Mouse (Mus musculus): ENCODE measurements around the gene H2-M5. TPM values are rescaled to one million over a fixed set of nuclear protein-coding genes. Genes with fewer than 3 reads are reported as not detected.
"Not testable (repeated sequence)": the region's sequence is repeated elsewhere in the genome, so short reads cannot be mapped to it uniquely, and the experiment has no call there.

H2-M5 gene
- polyA plus RNA-seq, 1 experiment from 2014 or later, result 3.9 TPM

- H3K9me3 ChIP-seq; H3K4me2 ChIP-seq (replicated peaks); H3K4me3 ChIP-seq (replicated peaks); H3K36me3 ChIP-seq; H3K27ac ChIP-seq; H3K4me1 ChIP-seq (replicated peaks); ATAC-seq; H3K9ac ChIP-seq (replicated peaks): not testable (repeated sequence)
- 93% methylated on average over 6 of the region's 6 CpGs for WGBS
- peaks cover 31% of the 10 kb centered on the region for H3K27me3 ChIP-seq
Measured at GRCm38 (mm10) chr17:36990630-36991029, 1.3 kb upstream of the H2-M5 start.

GRCm38 (mm10) chr17:36988475-36988874 lies 862 bp downstream of the H2-M5 start:
- Histone ChIP-seq H3K9ac (replicated peaks) (no peak overlapping the region), H3K4me2 (replicated peaks) (0 out of 2 replicates have a peak overlapping the region, but pooled peaks have one; percentile 23), H3K27ac (no peak overlapping the region), H3K4me1 (replicated peaks) (no peaks in the 10 kb centered on the region; the same call in 1 of the 2 replicates), H3K9me3 (no peaks in the 10 kb centered on the region), H3K4me3 (replicated peaks) (no peak overlapping the region), H3K27me3 (peaks cover 31% of the 10 kb centered on the region), H3K36me3 (no peaks in the 10 kb centered on the region)
- no peak for ATAC-seq
- WGBS, result 6% methylated on average over 24 of the region's 24 CpGs

DNA sequence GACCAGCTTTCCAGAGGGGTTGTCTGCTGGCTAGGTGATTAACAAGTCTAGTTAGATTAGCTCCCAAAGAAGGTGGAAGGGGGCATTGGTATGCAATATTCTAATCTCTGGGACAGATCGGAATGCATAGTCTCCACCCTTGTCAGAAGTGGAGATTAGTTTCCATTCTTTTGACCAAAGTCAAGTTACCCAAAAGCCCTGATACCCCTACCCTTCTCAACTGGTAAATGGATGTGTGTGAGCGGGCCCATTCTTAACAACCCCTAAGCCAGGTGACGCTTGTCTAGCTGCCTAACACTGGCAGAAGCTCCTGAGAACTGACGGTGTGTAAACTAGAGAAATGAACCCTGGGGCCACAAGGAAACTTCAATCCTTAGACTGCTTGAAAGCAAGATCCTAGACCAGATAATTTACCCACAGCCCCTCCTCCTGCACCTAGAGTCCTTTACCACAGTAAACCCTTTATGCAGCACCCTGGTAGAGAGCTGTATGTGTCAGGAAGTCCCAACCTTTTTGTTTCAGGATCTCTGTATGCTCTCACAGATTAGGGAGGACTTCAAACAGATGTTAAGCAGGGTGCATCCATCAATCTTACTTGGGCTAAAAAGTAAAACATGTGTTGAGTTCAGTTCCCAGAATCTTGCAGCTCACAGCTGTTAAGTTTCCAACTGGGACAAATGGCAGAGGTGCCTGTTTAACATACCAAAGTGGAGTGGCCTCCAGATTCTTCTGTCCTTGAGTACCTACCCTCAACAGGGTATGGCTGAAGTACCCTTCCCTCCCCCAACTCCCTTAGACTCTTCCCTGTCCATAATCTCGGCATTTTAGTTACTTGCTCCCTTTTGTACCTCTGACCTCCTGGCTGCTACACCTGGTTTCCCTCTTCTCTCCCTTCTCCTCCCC lies 6.8 kb downstream of the H2-M5 start:
- no peak overlapping the region for H3K4me3 ChIP-seq (replicated peaks)
- H3K4me2 ChIP-seq (replicated peaks), result no peak overlapping the region
- H3K9ac ChIP-seq (replicated peaks), result no peak overlapping the region
- H3K36me3 ChIP-seq, result no peaks in the 10 kb centered on the region
- no peak overlapping the region for H3K27ac ChIP-seq
- 27% methylated on average over 5 of the region's 5 CpGs for WGBS
- no peak for ATAC-seq
- H3K27me3 ChIP-seq, result peaks cover 23% of the 10 kb centered on the region
- peaks cover 13% of the 10 kb centered on the region; the same call in 1 of the 2 replicates for H3K4me1 ChIP-seq (replicated peaks)
- no peaks in the 10 kb centered on the region for H3K9me3 ChIP-seq

DNA sequence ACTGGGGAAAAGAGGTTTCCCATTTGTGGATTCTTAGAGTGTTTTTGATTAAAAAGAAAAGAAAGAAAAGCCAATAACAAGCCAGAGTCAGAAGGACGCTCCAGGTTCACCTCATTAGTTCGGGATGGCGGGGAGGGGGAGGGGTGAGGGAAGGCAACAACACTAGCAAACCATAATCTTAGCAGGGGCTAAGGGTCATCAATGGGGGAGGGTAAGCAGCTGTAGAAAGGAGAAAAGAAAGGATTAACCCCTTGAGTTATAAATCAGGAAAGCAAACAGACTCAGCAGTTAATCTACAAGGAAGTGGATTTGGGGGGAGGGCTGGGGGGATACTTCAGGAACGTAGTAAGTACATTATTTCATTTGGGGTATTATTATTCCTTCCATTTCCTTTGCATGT lies 7.5 kb downstream of the H2-M5 start:
- Histone ChIP-seq H3K4me2 (replicated peaks) (no peak overlapping the region), H3K27me3 (peaks cover 19% of the 10 kb centered on the region), H3K36me3 (no peaks in the 10 kb centered on the region), H3K4me3 (replicated peaks) (no peak overlapping the region), H3K27ac (no peak overlapping the region), H3K9me3 (no peaks in the 10 kb centered on the region), H3K9ac (replicated peaks) (no peak overlapping the region), H3K4me1 (replicated peaks) (peaks cover 13% of the 10 kb centered on the region; the same call in 1 of the 2 replicates)
- 3% methylated on average over 4 of the region's 4 CpGs for WGBS
- no peak for ATAC-seq

DNA sequence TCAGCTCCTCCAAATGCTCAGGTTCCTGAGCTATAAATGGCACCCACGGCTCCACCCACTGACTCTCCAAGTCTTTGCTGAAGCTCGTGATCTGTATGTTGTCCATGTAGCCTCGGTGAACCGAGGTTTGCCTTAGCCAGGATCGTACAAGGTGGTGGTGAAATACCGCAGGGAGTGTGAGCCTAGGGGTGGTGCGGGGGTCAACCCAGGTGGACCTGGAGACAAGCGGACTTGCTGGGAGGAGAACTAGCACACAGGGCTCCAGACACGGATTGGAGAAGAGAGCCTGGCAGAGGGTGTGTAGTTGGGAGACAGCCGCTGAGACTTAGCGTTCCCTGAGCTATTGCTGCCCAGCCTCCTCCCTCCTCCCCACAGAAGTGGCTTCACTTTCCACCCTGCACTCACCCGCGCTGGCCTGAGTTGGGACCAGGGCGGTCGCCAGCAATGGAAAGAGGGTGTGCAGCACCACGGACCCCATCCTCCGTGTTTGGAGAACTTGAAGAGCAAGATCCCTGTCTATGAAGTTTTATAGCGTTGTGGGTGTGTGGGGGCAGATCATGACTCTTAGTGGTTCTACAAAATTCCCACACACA lies 8.0 kb downstream of the H2-M5 start, which contains the start of gene 2410137M14Rik:
TSS of gene 2410137M14Rik (minus strand) at position 17 of the 593 bp plus-strand sequence.
- H3K4me3 ChIP-seq (replicated peaks), result no peak within 1 kb of the TSS
- H3K4me1 ChIP-seq (replicated peaks), result peaks cover 13% of the 10 kb centered on the region; the same call in 1 of the 2 replicates
- 0 out of 2 replicates have a peak, but pooled peaks have one; percentile 11 for ATAC-seq
- no peaks in the 10 kb centered on the region for H3K36me3 ChIP-seq
- 0 out of 2 replicates have a peak within 1 kb of the TSS, but pooled peaks have one; percentile 11 for H3K4me2 ChIP-seq (replicated peaks)
- H3K9ac ChIP-seq (replicated peaks), result no peak within 1 kb of the TSS
- peaks cover 16% of the 10 kb centered on the region; the same call in 1 of the 2 replicates for H3K27me3 ChIP-seq
- H3K9me3 ChIP-seq, result no peaks in the 10 kb centered on the region
- H3K27ac ChIP-seq, result no peak within 1 kb of the TSS
- 17% methylated on average over 18 of the region's 18 CpGs for WGBS

- ATAC-seq, result no peak
- no peaks in the 10 kb centered on the region for H3K4me1 ChIP-seq (replicated peaks)
- WGBS, result 80% methylated on average over 8 of the region's 8 CpGs
Measured at GRCm38 (mm10) chr17:36973271-36973787, 16.0 kb downstream of the H2-M5 start.

GRCm38 (mm10) chr17:36972791-36973190 lies 16.5 kb downstream of the H2-M5 start:
- ATAC-seq, result no peak
- H3K9me3 ChIP-seq, result no peaks in the 10 kb centered on the region
- H3K4me3 ChIP-seq (replicated peaks), result no peak overlapping the region
- WGBS, result 86% methylated on average over 3 of the region's 3 CpGs
- no peaks in the 10 kb centered on the region for H3K36me3 ChIP-seq
- H3K27me3 ChIP-seq, result no peaks in the 10 kb centered on the region
- H3K27ac ChIP-seq, result no peak overlapping the region
- H3K9ac ChIP-seq (replicated peaks), result no peak overlapping the region
- no peaks in the 10 kb centered on the region for H3K4me1 ChIP-seq (replicated peaks)
- no peak overlapping the region for H3K4me2 ChIP-seq (replicated peaks)

More at GRCm38 (mm10) chr17:36973271-36973787, 16.0 kb downstream of the H2-M5 start:
- H3K9ac ChIP-seq (replicated peaks), result no peak overlapping the region
- no peaks in the 10 kb centered on the region for H3K9me3 ChIP-seq
- H3K4me3 ChIP-seq (replicated peaks), result no peak overlapping the region
- no peak overlapping the region for H3K27ac ChIP-seq
- H3K4me2 ChIP-seq (replicated peaks), result no peak overlapping the region
- no peaks in the 10 kb centered on the region for H3K36me3 ChIP-seq
- H3K27me3 ChIP-seq, result no peaks in the 10 kb centered on the region

GRCm38 (mm10) chr17:36971172-36971850 lies 18.0 kb downstream of the H2-M5 start:
- no peak overlapping the region for H3K4me2 ChIP-seq (replicated peaks)
- no peak overlapping the region for H3K4me3 ChIP-seq (replicated peaks)
- H3K9ac ChIP-seq (replicated peaks), result no peak overlapping the region
- no peaks in the 10 kb centered on the region for H3K27me3 ChIP-seq
- no peaks in the 10 kb centered on the region for H3K36me3 ChIP-seq
- no peaks in the 10 kb centered on the region for H3K4me1 ChIP-seq (replicated peaks)
- H3K9me3 ChIP-seq, result no peaks in the 10 kb centered on the region
- no peak for ATAC-seq
- WGBS, result 94% methylated on average over 6 of the region's 6 CpGs
- H3K27ac ChIP-seq, result no peak overlapping the region

GRCm38 (mm10) chr17:36970316-36970890 lies 18.9 kb downstream of the H2-M5 start:
- WGBS, result 85% methylated on average over 14 of the region's 14 CpGs

DNA sequence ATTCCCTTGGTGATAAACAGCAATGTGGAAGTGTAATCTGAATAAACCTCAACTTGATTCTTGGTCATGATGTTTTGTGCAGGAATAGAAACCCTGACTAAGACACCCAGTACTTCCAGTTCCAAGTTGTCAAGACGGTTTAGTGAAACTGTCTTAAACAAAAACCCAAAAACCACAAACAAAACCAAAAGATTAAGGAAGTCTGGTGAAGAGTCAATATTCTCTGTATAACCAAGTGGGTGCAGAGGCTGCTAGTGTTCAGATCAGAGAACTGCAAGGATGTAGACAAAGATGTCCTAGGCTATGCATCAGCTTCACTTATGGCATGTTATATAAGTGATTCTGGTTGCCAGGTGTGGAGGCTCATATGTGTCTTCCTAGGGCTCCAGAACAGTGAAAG lies 22.5 kb downstream of the H2-M5 start:
- Histone ChIP-seq H3K27ac (no peak overlapping the region), H3K4me2 (replicated peaks) (no peak overlapping the region), H3K9me3 (no peaks in the 10 kb centered on the region), H3K9ac (replicated peaks) (no peak overlapping the region), H3K4me3 (replicated peaks) (no peak overlapping the region), H3K4me1 (replicated peaks) (no peaks in the 10 kb centered on the region), H3K27me3 (no peaks in the 10 kb centered on the region), H3K36me3 (no peaks in the 10 kb centered on the region)
- no peak for ATAC-seq
- WGBS, result 87% methylated on average over 1 of the region's 1 CpGs

More at GRCm38 (mm10) chr17:36970316-36970890, 18.9 kb downstream of the H2-M5 start:
- no peaks in the 10 kb centered on the region for H3K36me3 ChIP-seq
- H3K27me3 ChIP-seq, result no peaks in the 10 kb centered on the region
- H3K27ac ChIP-seq, result no peak overlapping the region
- H3K4me2 ChIP-seq (replicated peaks), result no peak overlapping the region
- H3K4me1 ChIP-seq (replicated peaks), result no peaks in the 10 kb centered on the region
- no peaks in the 10 kb centered on the region for H3K9me3 ChIP-seq
- ATAC-seq, result no peak
- no peak overlapping the region for H3K4me3 ChIP-seq (replicated peaks)
- H3K9ac ChIP-seq (replicated peaks), result no peak overlapping the region

- H3K36me3 ChIP-seq, result peaks cover 5% of the 10 kb centered on the region; the same call in 1 of the 2 replicates
- 93% methylated on average over 1 of the region's 1 CpGs for WGBS
- no peaks in the 10 kb centered on the region for H3K27me3 ChIP-seq
- H3K9ac ChIP-seq (replicated peaks), result no peak overlapping the region
- H3K27ac ChIP-seq, result no peak overlapping the region
- peaks cover 18% of the 10 kb centered on the region for H3K4me1 ChIP-seq (replicated peaks)
- ATAC-seq, result no peak
- H3K4me2 ChIP-seq (replicated peaks), result no peak overlapping the region
- no peaks in the 10 kb centered on the region for H3K9me3 ChIP-seq
- H3K4me3 ChIP-seq (replicated peaks), result no peak overlapping the region
Measured at GRCm38 (mm10) chr17:36961125-36961524, 28.2 kb downstream of the H2-M5 start.

Measured in midbrain, embryonic 13.5 days (tissue).